Mouse (Mus musculus) embryonic facial prominence, embryonic 15.5 days (tissue): ENCODE measurements around the gene Selenoo. TPM values are rescaled to one million over a fixed set of nuclear protein-coding genes. Genes with fewer than 3 reads are reported as not detected.

Experiments used
- ATAC-seq: fragments of 200-750 bp; cut with Nextera tagmentation; 2 replicates; pipeline ENCODE4 v1.8.0; 2017; ENCODE audit warnings: low read depth, moderate TSS enrichment; ENCODE audit not compliant: insufficient number of reproducible peaks, low FRiP score, low TSS enrichment
- H3K27ac ChIP-seq: fragments of 300-500 bp; sonication (generic); replicated peaks from 2 replicates; pipeline ENCODE4 v1.5.1; 2015; ENCODE audit warnings: mild to moderate bottlenecking, inconsistent platforms
- H3K27me3 ChIP-seq: fragments of 300-500 bp; sonication (generic); 2 replicates; pipeline ENCODE4 v1.6.1; 2015; ENCODE audit warnings: inconsistent platforms
- H3K36me3 ChIP-seq: fragments of 300-500 bp; sonication (generic); 2 replicates; pipeline ENCODE4 v1.6.1; 2015; ENCODE audit warnings: mild to moderate bottlenecking, inconsistent platforms
- H3K4me1 ChIP-seq: fragments of 300-500 bp; sonication (generic); 2 replicates; pipeline ENCODE4 v1.6.1; 2015; ENCODE audit warnings: inconsistent platforms
- H3K4me2 ChIP-seq: fragments of 300-500 bp; sonication (generic); replicated peaks from 2 replicates; pipeline ENCODE4 v1.6.1; 2015; ENCODE audit warnings: mild to moderate bottlenecking, inconsistent platforms
- H3K4me3 ChIP-seq: fragments of 300-500 bp; sonication (generic); replicated peaks from 2 replicates; pipeline ENCODE4 v1.5.1; 2015; ENCODE audit warnings: mild to moderate bottlenecking, inconsistent platforms
- H3K9ac ChIP-seq: fragments of 300-500 bp; sonication (generic); 2 replicates; pipeline ENCODE4 v1.6.1; 2015; ENCODE audit warnings: inconsistent platforms
- H3K9me3 ChIP-seq: fragments of 300-500 bp; sonication (generic); replicated peaks from 2 replicates; pipeline ENCODE4 v1.6.1; 2016; ENCODE audit warnings: inconsistent platforms
- WGBS: fragments of 180-500 bp; shearing (Covaris S2); methylation state at CpG from one replicate; pipeline ENCODE4 v1.1.7; 2015; 5-methylcytosine and 5-hydroxymethylcytosine counted together
- polyA plus RNA-seq: library from polyadenylated mRNA; unstranded; fragments of >200 nt; fragmentation: Nextera tagmentation; extraction: Ambion mirVana; gene quantifications from 2 replicates; pipeline ENCODE4 v1.2.1, GENCODE M21; 2015

Selenoo gene
- polyA plus RNA-seq, 1 experiment from 2014 or later, result 20.7 TPM

DNA sequence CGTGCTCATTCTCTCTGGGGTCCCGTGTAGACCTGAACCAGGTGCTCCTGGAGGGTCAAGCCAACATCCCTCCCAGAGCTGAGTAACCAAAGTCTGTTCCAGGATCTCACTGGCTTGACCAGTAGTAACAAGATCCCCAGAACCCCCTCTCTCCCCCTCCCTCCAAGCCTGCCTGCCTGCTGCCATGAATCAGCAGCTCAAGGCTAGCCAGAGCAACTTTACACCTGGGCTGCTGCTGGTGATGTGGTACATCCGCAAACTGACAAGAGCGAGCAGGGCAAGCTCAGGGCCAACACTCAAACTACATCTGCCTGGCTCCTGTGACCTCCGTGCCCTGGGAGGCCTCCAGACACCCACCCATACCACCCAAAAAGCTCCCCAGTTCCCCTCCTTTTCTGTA lies 52.6 kb downstream of the Selenoo start:
- H3K9ac ChIP-seq, result no peak overlapping the region
- no peak overlapping the region for H3K27ac ChIP-seq
- no peaks in the 10 kb centered on the region; the same call in 1 of the 2 replicates for H3K36me3 ChIP-seq
- H3K4me1 ChIP-seq, result peaks cover 25% of the 10 kb centered on the region
- H3K4me3 ChIP-seq, result no peak overlapping the region
- H3K4me2 ChIP-seq, result no peak overlapping the region
- no peaks in the 10 kb centered on the region for H3K9me3 ChIP-seq
- peaks cover 59% of the 10 kb centered on the region for H3K27me3 ChIP-seq
- WGBS, result 21% methylated on average over 5 of the region's 5 CpGs
- ATAC-seq, result no peak

DNA sequence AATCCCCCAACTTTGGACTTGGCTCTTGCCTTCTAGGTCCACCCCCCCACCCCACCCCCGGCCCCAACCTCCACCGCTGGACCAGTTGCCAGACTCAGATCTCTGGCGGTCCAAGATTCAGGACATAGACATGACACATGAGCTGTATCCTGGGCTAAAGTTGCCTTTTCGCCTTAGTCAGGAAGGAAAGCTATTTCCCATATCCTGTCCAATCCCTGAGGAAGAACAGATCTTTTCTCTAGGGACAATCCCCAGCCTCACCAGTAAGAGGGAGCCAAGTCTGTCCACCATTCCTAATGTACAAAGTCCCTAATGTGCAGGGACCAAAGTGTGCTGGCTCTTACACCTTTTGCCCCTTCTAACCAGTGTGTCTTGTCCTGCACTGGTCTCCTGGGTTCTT lies 53.0 kb downstream of the Selenoo start:
- Histone ChIP-seq H3K9me3 (no peaks in the 10 kb centered on the region), H3K4me2 (no peak overlapping the region), H3K36me3 (no peaks in the 10 kb centered on the region; the same call in 1 of the 2 replicates), H3K9ac (no peak overlapping the region), H3K27ac (no peak overlapping the region), H3K4me3 (no peak overlapping the region), H3K27me3 (peaks cover 63% of the 10 kb centered on the region), H3K4me1 (peaks cover 30% of the 10 kb centered on the region)
- WGBS, result 58% methylated on average over 4 of the region's 4 CpGs
- no peak for ATAC-seq

DNA sequence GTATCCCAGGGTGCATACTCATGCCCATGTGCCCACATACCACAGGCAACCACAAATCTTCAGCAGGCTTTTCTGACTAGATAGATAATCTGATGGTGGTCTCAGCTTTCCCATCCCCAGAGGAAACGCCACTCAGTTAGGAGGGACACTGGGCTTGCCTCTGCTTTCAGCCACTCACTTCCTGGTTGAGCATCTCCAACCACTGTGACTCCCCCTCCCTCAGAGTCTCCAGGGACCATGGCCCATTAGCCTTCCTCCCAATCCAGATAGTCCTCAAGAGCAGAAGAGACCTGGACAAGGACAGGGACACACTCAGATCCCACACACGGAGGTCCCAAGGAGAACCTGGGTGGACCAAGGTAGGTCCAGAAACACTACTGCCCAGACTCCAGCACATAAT lies 54.2 kb downstream of the Selenoo start:
- WGBS, result 52% methylated on average over 2 of the region's 2 CpGs
- peaks cover 69% of the 10 kb centered on the region for H3K27me3 ChIP-seq
- ATAC-seq, result no peak
- H3K9me3 ChIP-seq, result no peaks in the 10 kb centered on the region
- no peaks in the 10 kb centered on the region; the same call in 1 of the 2 replicates for H3K36me3 ChIP-seq
- H3K27ac ChIP-seq, result no peak overlapping the region
- H3K9ac ChIP-seq, result no peak overlapping the region
- H3K4me3 ChIP-seq, result no peak overlapping the region
- H3K4me2 ChIP-seq, result no peak overlapping the region
- peaks cover 38% of the 10 kb centered on the region for H3K4me1 ChIP-seq

DNA sequence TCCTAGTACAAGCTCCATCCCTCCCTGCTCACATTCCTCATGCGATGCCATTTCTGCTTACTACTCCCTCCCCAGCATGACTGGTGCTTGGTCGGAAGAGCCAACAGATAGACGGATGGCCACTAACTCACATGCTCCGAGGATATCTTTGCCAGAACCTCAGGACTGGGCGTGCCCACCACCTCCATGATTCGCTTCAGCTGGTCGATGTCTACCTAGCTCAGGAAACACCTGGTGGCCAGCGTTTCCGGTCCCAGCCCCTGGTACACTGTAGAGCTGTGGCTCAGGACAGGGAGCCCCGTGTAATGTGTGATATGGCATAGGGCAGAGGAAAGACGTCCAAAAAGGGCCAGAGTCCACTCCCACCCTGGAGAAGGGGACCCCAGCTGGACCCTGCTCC lies 56.1 kb downstream of the Selenoo start:
- no peaks in the 10 kb centered on the region for H3K9me3 ChIP-seq
- H3K9ac ChIP-seq, result no peak overlapping the region
- peaks cover 51% of the 10 kb centered on the region for H3K4me1 ChIP-seq
- WGBS, result 84% methylated on average over 11 of the region's 11 CpGs
- H3K27ac ChIP-seq, result no peak overlapping the region
- H3K4me3 ChIP-seq, result no peak overlapping the region
- no peak overlapping the region for H3K4me2 ChIP-seq
- peaks cover 57% of the 10 kb centered on the region for H3K27me3 ChIP-seq
- ATAC-seq, result no peak
- H3K36me3 ChIP-seq, result no peaks in the 10 kb centered on the region; the same call in 1 of the 2 replicates

DNA sequence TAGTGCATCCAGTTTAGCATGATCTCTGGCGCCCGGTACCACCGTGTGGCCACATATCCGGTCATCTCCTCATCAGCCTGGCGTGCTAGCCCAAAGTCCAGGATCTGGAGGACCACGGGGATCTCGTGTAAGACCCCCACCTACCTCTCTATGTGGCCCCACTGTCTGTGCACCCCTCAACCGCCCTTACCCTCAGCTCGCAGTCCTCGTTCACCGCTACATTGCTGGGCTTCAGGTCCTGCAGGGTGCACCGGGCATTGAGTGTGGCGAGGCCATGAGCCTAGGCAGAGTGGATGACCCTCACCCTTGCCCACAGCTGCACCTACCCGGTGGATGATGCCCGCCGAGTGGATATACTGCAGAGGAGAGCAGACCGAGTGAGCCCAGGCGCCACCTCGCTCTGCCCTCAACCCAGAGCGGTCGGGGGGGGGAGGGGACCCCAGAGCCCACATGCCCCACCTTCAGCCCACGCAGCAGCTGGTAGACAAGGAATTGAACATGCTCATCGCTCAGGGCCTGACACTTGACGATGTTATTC lies 57.0 kb downstream of the Selenoo start:
- WGBS, result 75% methylated on average over 24 of the region's 24 CpGs
- Histone ChIP-seq H3K4me3 (no peak overlapping the region), H3K4me1 (peaks cover 47% of the 10 kb centered on the region), H3K27ac (no peak overlapping the region), H3K36me3 (no peaks in the 10 kb centered on the region; the same call in 1 of the 2 replicates), H3K27me3 (peaks cover 48% of the 10 kb centered on the region), H3K9me3 (no peaks in the 10 kb centered on the region), H3K4me2 (peak overlapping the region; percentile 60; the same call in 1 of the 2 replicates), H3K9ac (no peak overlapping the region; the same call in 1 of the 2 replicates)
- ATAC-seq, result no peak

DNA sequence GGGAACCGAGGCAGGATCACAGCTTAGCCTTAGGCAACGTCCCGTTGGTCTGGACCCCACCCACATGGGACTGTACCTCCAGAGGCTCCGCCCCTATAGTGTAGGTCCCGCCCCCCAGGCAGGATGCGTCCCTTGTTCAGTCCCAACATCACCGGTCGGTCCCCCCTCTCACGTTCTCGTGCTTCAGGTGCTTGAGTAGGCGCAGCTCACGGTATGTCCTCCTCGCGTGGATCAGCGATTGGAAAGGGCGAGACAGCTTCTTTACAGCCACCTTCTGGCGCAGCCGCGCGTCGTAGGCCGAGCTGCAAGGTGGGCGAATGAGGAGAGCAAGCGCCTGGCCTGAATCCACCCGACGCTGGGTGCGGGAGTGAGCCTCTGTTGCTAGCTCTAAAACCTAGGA lies 57.7 kb downstream of the Selenoo start:
- no peaks in the 10 kb centered on the region; the same call in 1 of the 2 replicates for H3K36me3 ChIP-seq
- no peak overlapping the region for H3K27ac ChIP-seq
- H3K4me2 ChIP-seq, result peak overlapping the region; percentile 60
- peak overlapping the region; percentile 34 for H3K4me3 ChIP-seq
- H3K9me3 ChIP-seq, result no peaks in the 10 kb centered on the region
- H3K4me1 ChIP-seq, result peaks cover 40% of the 10 kb centered on the region
- ATAC-seq, result no peak
- WGBS, result 2% methylated on average over 27 of the region's 27 CpGs
- peaks cover 41% of the 10 kb centered on the region for H3K27me3 ChIP-seq
- no peak overlapping the region for H3K9ac ChIP-seq

DNA sequence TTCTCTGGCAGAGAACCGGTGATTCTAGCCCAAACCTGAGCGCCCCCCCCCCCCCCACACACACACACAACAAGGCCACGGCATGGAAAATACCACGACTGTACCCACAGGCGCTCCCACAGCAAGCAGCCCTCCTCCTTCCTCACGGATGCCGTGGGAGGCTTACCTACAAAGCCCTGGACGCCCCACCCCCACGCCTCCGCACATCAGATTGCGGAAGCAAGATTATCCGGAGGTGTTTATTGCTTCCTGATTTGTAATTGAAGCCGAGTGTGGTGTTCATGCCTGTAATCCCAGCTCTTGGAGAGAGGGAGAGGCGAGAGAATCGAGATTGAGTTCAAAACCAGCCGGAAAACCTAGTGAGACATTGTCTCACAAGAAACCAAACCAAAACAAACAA lies 58.1 kb downstream of the Selenoo start:
- no peak for ATAC-seq
- Histone ChIP-seq H3K4me3 (peak overlapping the region; percentile 34), H3K27me3 (peaks cover 37% of the 10 kb centered on the region), H3K27ac (no peak overlapping the region), H3K36me3 (no peaks in the 10 kb centered on the region; the same call in 1 of the 2 replicates), H3K9me3 (no peaks in the 10 kb centered on the region), H3K9ac (no peak overlapping the region; the same call in 1 of the 2 replicates), H3K4me1 (peaks cover 40% of the 10 kb centered on the region), H3K4me2 (peak overlapping the region; percentile 60)
- 9% methylated on average over 15 of the region's 16 CpGs for WGBS

DNA sequence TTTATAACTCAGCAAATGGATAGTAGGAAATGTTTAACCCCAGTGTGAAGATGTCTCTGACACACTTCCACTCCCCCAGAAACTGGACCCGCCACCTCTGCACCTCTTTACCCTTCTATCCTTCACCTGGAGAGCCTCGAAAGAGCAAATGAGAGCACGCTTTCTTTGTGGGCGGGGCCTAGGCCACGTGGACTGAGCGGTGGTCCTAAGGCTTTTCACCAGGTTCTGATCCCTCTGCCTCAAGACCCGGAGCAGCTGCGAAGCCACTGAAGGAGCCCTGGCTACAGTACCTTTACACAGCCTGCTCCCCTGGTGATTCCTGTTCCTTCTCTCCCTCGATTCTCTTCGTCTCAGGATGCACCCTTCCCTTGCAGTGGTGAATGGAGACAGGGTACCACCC lies 58.6 kb downstream of the Selenoo start:
- peaks cover 33% of the 10 kb centered on the region for H3K27me3 ChIP-seq
- peaks cover 40% of the 10 kb centered on the region for H3K4me1 ChIP-seq
- H3K4me3 ChIP-seq, result no peak overlapping the region; the same call in 1 of the 2 replicates
- H3K36me3 ChIP-seq, result no peaks in the 10 kb centered on the region; the same call in 1 of the 2 replicates
- H3K9me3 ChIP-seq, result no peaks in the 10 kb centered on the region
- H3K9ac ChIP-seq, result no peak overlapping the region; the same call in 1 of the 2 replicates
- peak overlapping the region; percentile 60 for H3K4me2 ChIP-seq
- no peak overlapping the region for H3K27ac ChIP-seq
- 19% methylated on average over 10 of the region's 10 CpGs for WGBS
- ATAC-seq, result no peak

DNA sequence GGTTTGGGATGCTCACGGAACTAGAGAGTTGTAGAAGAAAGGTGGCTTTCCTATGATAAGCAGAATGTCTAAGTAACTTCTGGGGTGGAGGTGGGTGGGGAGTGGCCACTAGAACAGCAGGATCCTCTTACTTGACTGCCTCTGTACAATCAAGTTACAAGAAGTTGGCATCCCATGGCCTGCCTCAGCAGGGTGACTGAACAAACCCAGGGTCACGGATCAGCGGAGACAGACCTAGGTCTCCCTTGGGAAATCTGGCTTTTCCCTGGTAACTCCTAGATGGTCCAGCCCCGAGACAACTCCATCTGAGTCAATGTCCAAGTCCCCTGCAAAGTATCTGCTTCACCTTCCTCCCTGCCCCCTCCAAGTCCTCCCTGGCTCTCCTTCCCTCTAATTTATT lies 59.0 kb downstream of the Selenoo start:
- Histone ChIP-seq H3K9me3 (no peaks in the 10 kb centered on the region), H3K4me2 (peak overlapping the region; percentile 81), H3K27me3 (peaks cover 28% of the 10 kb centered on the region), H3K27ac (no peak overlapping the region), H3K36me3 (no peaks in the 10 kb centered on the region; the same call in 1 of the 2 replicates), H3K4me3 (peak overlapping the region; percentile 68; the same call in 1 of the 2 replicates), H3K9ac (no peak overlapping the region), H3K4me1 (peaks cover 40% of the 10 kb centered on the region)
- WGBS, result 64% methylated on average over 4 of the region's 4 CpGs
- ATAC-seq, result no peak

DNA sequence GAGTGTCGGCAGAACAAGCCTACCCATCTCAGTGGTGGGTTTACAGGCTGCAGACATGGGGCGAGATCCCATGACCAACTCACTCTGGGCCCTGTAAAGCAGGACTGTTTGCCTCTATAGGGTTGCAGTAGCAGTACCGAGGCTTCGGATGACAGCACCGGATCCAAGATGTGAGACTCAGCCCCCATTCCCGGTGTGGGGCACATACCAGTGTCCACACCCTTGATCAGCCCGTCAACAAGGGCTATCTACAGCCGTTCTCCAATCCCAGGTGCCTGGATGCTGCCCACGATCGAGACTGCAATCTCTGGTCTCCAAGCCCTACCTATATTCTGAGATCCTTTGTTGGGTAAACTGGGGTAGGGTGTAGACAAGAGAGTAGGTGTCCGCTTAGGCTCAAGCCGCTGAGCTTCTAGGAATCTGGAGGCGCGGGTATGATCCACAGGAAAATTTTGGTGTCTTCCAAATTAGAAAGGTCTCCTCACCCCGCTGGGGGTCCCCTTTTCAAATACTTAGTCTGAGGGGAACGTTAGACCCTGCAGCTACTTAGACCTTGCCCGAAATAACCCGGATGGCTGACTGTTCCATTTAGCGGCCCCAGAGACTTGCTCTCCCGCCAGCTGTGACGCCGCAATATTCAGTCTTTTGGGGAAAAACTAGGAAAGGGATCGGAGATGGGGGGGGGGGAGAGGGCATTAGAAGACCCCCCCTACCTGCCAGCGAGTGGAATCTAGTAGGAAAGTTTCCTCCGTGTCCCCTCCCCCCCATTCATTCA lies 59.8 kb downstream of the Selenoo start:
- Histone ChIP-seq H3K27ac (0 out of 2 replicates have a peak overlapping the region, but pooled peaks have one; percentile 48), H3K9ac (peak overlapping the region; percentile 54), H3K4me3 (peak overlapping the region; percentile 68), H3K27me3 (peaks cover 28% of the 10 kb centered on the region), H3K4me2 (peak overlapping the region; percentile 81), H3K36me3 (peaks cover 4% of the 10 kb centered on the region), H3K9me3 (no peaks in the 10 kb centered on the region), H3K4me1 (peaks cover 40% of the 10 kb centered on the region)
- ATAC-seq, result no peak
- 5% methylated on average over 25 of the region's 25 CpGs for WGBS

DNA sequence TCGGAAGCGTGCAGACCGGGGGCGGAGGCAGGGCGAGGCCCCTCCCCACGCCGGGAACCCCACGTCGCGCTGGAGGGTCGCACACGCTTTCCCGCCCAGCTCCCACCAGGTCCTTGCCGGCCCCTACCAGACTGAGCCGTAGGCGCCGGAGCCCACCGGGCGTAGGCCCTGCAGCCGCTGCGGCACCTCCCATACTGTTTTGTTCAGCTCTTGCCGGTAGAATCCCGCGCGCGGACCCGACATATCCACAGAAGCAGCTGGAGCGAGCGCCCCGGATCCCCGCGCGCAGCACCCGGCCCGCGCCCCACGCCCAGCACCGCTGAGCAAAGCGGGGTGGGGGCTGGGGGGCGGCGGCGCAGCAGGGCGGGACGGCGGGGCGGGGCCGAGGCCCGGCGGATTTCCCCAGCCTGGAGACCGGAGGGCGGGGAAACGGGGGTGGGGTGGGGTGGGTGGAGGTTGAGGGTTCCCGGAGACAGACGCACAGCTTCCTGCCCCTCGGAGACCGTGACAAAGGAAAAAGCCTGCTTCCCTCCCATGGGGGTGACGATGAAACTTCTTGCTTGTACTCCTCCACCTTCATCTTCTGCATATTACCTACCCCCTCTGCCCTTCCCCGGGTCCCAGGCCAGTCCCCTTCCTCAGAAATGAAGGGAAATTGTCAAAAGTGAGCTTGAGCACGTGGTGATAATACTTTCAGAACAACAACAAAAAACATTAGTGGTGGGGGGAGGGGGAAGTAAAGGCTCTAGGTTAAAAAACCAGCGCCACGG lies 60.6 kb downstream of the Selenoo start, which contains the start of gene Mapk11:
Mapk11 (minus strand) TSS at position 358 of the 770 bp plus-strand sequence.
- Histone ChIP-seq H3K27ac (peak within 1 kb of the TSS; percentile 48; the same call in 1 of the 2 replicates), H3K4me3 (peak within 1 kb of the TSS; percentile 68), H3K27me3 (peaks cover 28% of the 10 kb centered on the region), H3K4me2 (peak within 1 kb of the TSS; percentile 81), H3K9ac (peak within 1 kb of the TSS; percentile 54), H3K9me3 (no peaks in the 10 kb centered on the region), H3K36me3 (peaks cover 11% of the 10 kb centered on the region), H3K4me1 (peaks cover 40% of the 10 kb centered on the region)
- 1% methylated on average over 58 of the region's 61 CpGs for WGBS
- ATAC-seq, result peak; percentile 58
